Mouse (Mus musculus) urinary bladder, postnatal 4 days (tissue): ENCODE data around the gene Lpar1.

Source experiments
- DNase-seq, 2 experiments: peaks; one replicate each; pipeline ENCODE4 v3.0.0; 2021 to 2022; ENCODE audit warnings: low spot score in 2 of 2

Lpar1 gene

DNA sequence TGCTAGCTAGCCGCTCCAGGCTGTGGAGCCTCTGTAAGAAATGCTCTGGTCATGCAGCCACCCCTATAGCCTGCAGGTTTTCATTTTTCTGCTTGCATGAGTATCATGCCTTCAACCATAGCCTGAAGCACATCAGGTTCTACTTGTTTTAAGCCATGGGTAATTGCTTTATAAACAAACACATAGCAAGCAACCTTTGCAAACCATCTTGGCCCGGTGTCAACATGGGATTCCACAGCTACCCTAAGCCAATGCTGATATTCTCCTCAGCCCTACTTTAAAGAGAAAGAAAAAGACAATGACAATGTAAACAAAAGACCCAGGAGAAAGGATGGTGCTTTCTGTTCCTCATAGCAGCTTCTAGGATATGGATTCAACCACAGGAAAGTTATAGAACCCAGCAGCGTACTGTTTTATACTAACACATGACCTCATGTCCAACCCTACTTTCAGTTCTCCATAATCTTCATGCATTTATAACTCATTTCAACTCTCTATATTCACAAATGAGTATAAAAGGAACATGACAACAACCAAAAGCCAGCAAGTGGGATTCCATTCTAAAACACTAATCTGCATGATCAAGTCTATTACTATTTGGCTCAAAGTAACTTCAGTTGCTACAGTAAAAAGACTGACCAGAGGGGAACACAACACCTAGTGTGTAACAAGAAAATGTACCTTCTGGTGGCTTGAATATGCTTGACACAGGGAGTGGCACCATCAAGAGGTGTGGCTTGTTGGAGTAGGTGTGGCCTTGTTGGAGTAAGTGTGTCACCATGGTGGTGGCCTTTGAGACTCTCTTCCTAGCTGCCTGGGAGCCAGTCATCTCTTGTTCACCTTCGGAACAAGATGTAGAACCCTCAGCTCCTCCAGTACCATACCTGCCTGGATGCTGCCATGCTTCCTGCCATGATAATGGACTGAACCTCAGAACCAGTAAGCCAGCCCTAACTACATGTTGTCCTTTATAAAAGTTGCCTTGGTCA, 46.9 kb downstream of the Lpar1 start:
- DNase-seq = no peak

DNA sequence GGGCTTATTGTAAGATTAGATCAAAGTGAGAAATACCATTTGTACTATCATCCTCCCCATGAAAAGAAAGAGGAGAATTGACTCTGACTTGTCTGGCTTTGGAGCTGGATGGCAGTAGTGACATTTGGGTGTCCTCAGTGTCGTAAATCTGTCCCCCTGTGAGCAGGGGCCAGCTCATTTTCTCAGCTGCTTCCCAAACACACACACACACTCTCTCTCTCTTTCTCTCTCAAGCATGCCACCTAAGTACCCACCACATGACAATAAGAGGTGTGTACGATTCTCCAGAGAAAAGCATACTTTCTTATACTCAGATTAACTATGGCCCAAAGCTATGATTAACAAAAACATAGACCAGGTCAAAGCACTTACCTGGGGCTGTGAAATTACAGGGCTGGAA, 49.4 kb downstream of the Lpar1 start:
- DNase-seq = no peak

DNA sequence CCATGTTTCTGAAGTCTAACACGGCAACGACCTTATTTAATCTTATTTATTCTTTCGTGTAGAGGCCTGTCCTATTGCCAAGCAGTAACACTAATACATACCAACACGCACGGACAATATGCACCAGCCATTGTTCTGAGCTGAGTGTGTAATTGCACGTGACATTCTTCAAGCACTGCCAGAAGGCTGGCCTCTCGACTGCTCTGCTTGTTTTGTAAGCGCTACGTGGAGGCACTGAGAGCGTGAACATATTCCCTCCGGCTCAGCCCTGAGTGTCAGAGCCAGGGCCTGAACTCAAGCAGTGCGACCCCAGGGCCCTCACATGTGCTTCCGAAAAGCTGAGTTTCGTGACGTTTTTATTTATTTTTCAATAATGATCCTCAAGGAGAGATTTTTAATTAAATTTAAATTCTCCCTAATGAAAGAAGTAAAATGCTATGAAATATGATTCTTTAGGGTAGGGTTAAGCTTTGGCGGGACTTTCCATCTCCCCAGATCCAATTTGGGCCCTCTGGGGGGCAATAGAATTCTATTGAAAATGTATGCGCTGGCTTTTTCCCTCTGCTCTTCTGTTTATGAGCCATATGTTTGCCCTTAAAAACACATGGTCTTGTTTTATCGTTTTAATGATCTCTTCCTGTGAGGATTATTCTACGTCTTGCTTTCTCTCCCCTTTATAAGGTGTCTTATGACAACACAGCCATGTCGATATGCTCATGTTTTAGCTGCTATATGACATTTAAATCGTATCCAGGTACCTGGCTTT, 52.5 kb downstream of the Lpar1 start:
- no peak for DNase-seq

DNA sequence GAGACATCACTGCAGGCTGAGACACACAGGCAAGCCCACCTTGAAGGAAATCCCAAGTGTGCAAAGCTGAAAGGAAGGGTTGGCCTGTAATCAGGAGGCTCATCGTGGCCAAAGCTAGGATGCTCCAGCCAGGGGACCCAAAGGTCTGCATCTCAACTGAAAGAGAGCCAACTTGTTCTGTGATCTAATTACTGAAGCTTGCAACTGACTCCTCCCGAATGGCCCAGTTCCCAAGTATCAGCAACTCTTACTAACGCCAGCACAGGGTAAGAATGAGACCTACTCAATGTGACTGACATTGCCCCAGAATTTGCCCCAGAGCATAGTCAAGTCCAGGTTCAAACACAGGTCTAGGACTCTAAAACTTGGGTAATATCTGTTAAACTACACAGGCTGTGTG, 53.9 kb downstream of the Lpar1 start:
- no peak for DNase-seq

DNA sequence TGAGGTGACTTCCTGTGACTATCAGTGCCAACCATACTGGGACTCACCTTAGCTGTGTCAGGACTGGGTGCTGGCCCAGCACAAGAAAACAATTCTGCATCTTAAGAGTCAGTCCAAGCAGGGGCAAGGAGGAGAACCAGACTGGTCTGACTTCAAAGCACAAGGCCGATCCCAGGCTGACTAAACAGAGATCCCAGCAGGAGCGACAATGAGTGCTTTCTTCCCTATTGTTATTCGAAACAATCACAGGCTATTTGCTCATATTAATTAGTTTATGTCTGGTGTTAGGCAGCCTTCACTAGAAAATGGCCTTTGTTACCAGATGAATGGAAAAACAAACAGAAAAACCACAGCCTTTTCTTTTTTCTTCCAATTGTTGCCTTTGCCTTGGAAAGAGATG, 54.5 kb downstream of the Lpar1 start:
- DNase-seq = no peak

DNA sequence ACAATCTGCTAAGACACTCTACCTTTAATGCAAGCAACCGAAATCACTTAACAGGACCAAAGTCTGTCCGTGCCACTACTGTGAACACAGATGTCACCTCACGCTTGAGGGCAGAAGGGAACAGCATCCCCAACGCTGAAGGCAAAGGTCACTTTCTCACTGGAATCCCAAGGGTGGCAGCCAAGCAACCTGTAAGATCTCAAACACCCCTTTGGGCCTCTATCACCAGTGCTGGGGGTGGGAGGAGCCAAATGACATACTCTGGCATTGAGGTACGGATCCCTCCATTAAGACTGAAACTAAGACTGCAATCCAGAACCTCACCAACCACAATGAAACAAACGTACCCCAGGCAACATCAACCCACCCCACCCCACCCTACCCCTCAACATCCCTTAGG, 55.0 kb downstream of the Lpar1 start:
- DNase-seq = no peak

DNA sequence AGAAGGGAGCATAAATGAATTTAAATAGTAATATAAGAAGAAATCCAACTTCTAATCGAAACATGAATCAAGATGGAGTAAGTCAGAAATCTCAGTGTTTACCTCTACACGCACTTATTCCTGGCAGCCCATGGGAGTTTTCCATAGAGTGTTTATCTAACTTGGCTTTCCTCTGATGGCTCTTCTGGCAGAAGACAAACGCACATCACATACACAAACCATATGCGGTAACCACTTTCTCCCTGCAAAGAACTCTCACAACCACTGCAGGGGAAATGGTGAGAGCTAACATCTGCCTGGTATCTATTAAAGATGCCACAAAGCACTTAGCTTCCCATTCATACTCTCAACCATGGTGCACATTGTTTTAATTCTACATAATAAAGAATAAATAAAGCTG, 56.4 kb downstream of the Lpar1 start:
- no peak for DNase-seq

DNA sequence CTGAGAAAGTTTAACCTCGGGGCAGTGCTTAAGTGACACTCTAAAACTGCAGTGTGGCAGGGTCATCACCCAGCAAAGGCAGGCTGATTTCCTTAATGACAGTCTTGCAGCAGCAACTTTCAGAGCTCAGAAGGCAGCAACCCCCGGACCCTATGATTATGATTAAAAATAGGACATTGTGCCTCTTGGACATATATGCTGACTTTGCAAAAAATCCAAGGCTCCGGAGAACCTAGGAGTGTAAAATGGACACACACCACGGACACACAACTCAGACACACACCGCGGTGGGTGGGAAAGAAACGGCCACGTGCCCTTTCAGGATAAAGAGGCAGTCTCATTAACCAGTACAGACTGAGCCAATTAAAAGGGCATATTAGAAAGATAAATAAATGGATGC, 57.0 kb downstream of the Lpar1 start:
- DNase-seq = no peak

DNA sequence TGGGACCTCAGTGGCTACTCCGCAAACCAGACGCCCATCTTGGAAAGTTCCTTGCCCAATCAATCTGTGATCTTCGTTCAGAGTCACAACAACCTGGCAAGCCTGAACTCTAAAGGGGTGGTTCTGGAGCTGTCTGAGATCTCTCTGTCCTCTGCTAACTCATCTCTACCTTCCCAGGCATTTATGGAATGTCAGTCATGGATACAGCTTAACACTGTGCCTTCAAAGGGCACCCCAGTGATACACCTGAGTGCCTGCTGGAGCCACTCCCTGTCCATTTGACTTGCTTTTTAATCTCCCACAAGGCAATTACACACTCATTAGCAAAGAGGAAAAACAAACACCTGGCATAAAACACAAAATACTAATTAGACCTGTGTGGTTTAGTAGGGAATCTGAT, 62.0 kb downstream of the Lpar1 start:
- DNase-seq = no peak

DNA sequence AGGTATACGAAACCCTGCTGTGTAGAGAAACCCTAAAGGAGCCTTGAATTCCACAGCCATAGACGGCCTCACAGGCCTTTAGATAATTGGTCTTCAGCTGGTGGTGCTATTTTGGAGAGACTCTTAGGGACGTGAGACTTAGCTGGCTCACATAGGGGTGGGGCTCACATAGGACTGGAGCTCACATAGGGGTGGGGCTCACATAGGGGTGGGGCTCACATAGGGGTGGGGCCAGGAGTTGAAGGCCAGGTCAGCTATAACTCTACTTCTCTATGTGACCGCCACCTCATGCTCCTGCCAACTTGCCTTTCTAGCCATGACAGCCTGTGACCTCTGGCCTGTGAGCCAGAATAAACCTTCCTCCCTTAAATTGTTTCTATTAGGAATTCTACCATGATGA, 63.3 kb downstream of the Lpar1 start:
- no peak for DNase-seq

DNA sequence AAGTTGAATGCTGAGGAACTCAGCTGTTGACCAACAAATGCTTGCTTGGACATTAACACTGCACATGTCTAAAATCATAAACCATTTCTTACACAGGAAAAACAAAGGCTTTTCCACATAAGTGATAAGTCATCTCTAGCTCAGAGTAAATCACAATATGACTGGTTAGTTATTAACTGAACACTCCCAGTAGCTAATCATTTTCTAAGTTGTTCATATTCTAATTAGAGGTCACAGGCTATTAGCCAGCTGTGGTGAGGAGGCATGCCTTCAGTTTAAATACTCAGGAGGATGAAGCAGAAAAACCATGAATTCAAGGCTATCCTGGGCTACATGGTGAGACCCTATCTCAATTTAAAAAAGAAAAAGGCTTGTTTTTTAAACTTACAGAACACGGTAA, 75.1 kb downstream of the Lpar1 start:
- DNase-seq = no peak

DNA sequence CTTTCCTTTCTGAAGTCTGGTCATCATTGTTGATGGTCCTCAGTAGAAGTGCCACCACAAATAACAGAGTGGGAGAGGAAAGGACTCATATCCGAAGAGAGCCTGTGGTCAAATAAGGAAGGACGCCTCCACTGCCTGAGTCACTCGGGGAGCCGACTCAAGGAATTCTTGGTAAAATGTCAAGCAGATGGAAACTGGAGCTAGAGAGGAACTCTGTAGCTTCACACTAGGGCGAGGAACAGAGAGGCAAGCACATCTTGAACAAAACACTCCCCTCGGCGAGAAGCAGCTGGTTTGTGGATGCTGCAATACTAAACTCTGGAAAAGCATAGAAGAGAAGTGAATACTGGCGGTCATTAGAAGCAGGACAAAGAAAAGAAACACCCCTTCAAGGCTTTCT, 76.0 kb downstream of the Lpar1 start:
- no peak for DNase-seq

DNA sequence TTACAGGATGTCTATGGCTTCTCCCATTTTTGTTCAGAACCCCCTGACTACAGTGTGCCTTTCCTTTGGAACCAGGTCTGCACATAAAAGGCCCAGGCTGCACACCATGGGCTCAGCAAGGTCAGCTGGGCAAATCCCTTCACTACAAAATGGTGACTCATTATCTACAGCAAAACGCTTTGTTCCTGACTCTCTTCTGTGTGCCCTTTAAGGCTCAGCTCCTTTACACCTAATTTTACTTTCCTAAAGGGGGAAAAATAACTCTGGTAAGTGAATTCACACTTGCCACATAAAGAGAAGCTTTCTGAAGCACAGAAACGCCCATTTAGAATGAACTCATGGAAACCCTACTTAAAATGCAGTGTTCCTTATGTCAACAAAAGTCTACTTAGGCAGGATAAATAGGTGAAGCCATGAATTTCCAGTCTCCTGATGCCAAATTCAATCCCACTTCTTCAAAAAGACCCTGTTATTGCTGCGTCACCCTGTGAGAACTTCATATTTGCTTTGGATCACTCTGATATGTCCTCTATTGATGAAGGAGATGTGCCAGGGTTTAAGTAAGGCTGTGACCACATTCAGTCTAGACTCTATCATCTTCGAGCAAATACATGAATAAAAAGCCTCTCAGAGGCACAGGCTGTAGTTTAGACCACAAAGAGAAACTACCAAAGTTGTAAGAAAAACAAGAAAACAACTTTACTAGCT, 82.3 kb downstream of the Lpar1 start:
- no peak for DNase-seq

DNA sequence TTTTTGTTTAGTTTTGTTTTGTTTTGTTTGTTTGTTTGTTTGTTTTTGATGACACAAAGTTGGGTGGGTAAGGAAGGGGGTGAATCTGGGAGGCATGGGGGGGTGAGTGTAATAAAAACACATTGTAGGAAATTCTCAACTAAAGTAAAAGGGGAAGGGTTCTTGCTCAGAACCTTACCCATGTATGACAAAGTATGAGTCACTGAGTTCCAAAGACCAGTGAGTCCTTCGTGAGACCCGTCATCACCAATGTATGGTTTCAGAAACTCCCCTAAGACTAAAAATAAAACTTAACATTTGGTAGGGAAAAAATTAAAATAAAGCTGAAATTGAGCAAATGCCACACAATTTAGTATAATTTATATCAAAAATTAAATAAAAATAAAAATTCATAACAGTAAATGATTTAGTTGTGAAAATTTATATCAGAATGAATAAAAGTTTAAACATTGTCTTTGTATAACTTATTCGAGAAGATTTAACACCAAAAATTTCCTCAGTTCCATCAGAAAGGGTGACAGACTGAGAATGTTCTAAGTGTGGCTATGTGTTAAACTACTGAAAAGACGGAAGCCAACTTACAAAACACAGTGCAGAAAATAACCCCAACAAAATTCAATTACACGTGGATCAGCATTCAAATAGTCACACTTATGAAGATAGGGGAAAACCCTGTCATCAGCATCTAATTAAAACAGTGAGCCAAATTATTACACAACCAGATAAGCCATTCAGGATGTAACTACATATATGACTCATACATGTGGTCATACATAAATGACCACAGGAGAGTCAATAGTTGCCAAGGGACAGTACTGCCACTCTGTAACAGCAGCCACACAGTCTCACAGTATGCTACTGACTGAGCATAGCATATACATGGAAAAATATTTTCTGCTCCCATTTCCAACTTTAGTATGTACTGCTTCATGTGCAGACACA, 83.8 kb downstream of the Lpar1 start:
- no peak for DNase-seq

DNA sequence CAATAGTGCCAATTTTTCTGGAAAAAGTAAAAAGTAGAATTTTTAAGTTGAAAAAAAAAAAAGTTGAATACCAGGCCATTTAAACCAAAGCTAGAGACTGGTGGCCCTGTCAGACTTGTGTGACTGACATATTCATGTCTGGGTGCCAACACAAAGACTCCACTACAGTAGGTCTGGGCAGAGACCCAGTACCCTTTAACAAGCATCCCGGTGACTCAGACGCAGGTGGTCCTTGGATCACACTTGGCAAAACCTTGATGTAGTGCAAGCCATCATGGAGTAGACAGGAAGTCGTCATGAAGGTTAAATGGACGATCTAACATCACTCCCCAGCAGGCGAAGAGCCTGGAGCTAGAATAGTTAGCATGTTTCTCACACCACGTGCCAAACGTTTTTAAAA, 84.7 kb downstream of the Lpar1 start:
- no peak for DNase-seq

DNA sequence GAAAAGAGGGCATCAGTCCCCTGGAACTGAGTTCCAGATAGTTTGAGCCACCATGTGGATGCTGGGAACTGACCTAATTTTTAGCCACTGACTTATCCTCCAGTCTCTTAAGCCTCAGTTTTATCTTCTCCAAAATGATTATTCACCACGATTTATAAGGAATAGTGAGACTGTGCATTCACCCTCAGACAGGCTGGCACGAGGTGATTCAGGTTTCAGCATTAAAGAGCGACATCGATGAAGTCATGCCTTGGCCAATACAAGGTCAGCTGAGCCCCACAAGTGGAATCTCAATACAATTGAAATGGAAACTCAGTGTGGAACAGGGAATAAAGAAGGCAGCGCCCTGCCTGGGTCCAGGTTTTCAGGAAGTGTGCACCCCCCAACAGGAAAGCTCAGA, 88.1 kb downstream of the Lpar1 start:
- no peak for DNase-seq

DNA sequence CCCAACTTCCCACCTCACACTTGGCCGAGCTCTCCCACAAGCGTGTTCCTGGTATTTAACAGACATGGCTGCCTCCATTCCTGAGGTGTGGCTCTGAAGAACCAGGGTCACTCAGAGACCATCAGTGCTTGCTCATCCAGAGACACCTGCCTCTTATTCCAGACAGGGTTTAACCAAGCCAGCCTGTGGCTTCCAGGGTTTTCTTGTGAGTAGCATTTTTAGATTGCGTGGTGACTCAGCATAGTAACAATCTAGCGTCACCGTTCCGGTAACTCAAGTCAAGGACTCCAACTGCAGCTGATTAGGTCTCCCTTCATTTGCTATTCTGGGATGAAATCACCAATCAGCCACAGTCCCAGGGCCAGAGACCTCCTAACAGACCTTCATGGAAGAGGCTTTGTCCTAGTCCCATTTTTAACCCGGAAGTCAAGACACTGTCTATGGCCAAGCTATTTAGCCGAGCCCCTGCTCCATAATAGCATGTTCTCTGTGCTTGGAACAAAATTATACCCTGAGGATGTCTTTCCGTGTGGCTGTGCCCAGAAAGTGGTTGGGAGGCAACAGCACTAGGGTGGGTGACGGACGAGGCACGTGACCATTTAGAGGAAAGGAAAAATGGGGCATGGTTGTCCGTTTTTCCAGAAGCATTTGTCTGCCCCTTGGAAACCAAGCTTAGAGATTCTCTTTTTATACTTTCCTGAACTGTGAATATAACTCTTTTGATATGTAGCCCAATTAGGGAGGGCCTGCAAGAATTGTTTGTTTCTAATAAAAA, 89.1 kb downstream of the Lpar1 start:
- DNase-seq = no peak

DNA sequence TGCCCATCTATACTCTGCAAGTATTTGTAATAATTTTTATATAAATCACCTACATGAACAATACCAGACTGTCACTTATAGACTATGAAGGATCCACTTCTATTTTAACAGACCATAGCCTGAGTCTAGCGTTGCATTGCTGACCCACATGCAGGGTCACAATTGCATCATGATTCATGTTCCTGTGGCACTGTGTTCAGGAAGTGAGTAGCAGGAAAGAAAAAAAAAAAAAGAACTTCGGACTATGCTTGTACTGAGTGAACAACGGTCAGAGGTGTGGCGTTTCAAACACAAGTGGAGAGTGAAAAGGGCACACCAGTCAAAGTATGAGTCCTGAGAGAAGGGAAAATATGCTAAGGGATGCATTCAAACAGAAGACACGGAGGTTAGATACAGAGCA, 90.7 kb downstream of the Lpar1 start:
- DNase-seq = no peak

DNA sequence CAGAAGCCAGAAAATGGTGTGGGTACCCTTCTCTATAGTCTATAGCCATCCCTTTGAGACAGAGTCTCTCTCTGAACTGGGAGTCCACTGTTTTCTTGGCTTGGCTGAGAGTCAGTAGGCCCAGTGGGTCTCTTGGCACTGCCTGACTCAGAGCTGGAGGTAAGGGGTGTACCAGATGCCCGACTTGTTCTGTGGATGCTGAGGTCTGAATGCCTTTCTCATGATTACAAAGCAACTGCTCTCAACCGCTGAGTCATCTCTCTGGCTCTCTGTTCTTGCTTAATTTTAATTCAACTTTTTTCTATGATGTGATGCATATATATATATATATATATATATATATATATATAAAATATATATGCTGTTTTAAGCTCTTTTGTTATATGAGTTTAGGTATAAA, 91.1 kb downstream of the Lpar1 start:
- DNase-seq = no peak

DNA sequence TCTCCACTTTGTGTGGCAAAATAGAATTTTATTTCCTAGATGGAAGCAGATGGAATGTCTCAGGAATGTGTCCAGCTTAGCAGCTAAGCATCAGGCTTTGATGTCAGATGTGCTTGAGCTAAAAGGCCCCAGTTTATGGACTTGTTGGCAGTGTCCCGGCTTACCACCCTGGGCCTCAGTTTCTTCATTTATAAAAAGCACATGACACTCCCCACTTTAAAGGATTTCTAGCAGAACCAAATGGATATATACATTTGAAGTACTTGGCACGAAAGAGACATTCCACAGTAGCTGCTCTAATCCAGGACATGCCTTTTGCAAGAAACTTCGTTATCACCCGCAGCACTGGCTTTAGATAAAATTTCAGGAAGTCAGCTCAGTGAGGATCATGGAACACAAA, 100.4 kb downstream of the Lpar1 start:
- DNase-seq = no peak

DNA sequence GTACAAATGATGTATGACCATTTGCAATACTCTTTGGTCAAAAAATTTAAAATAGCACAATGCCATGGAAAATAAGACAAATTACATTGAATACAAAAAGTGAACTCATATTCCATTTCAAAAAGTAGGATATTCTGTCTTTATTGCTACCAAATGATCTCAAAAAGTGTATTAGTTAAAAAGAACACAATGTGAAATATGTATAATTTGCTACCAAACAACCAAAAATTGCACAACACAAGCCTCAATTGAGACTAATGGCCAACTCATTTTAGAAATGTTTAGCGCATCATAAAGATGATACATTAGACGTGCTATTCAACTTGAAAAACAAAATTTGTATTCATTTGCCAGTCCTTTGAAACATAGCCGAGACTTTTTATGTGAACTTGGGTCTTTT, 104.9 kb downstream of the Lpar1 start:
- DNase-seq = no peak
